Mouse (Mus musculus): Measurements from ENCODE around the gene Numa1. TPM values are rescaled to one million over a fixed set of nuclear protein-coding genes. Genes with fewer than 3 reads are reported as not detected.
"Not testable (repeated sequence)": the region's sequence is repeated elsewhere in the genome, so short reads cannot be mapped to it uniquely, and the experiment has no call there.

The Numa1 gene
- polyA plus RNA-seq, 1 experiment from 2014 or later: 67.8 TPM

DNA sequence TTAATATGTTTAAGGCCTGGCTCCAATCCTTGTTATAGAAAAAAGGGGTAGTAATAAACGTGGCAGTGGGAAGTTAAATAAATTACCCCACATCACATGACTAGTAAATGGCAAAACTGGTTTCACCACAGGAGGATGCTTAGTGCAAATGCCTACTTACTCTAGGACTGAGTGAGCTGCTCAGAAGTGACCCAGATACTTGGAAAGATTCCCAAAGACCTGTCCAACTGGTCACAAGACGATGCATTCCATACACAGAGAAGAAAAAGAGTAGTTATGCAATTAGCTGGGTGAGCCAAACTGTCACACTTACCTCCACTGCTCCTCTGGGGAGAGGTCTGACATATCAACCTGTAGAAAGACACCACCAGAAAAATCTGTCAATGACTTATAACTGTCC lies 108.4 kb downstream of the Numa1 start:
- Histone ChIP-seq H3K27ac (ENCODE audit: poor library complexity, severe bottlenecking) (no peak overlapping the region), H3K9me3 (replicated peaks) (no peaks in the 10 kb centered on the region), H3K4me1 (replicated peaks) (no peaks in the 10 kb centered on the region), H3K4me2 (no peak overlapping the region), H3K4me3 (no peak overlapping the region), H3K9ac (no peak overlapping the region), H3K27me3 (replicated peaks) (no peaks in the 10 kb centered on the region), H3K36me3 (peaks cover 50% of the 10 kb centered on the region)
- 85% methylated on average over 2 of the region's 2 CpGs for WGBS
- no peak for ATAC-seq (ENCODE audit: insufficient number of reproducible peaks, low FRiP score)

DNA sequence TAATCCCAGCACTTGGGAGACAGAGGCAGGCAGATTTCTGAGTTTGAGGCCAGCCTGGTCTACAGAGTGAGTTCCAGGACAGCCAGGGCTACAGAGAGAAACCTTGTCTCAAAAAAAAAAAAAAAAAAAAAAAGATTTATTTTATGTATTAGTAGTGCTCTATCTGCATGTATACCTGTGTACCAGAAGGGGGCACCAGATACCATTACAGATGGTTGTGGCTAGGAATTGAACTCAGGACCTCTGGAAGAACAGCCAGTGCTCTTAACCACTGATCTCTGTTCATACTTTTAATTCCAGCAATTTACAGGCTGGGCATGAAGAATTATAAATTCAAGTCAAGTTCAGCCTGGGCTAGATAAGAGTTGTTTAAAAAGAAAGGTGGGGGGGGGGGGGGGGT lies 114.6 kb downstream of the Numa1 start:
- H3K9ac ChIP-seq: not testable (repeated sequence)

DNA sequence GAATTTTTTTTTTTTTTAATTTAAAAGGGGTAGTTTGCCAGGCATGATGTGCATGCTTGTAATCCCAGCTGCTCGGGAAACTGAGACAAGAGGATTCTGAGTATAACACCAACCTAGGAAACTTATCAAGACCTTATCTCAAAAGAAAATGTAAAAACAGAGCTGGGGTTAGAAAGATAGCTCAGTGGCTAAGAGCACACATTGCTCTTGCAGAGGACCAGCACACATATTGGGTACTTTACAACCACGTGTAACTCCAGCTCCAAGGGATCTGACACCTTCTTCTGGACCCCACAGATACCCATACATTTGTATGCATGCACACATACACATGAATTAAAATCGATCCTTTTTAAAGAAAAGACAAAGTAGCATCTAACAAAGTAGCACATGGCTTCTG lies 127.4 kb downstream of the Numa1 start:
- no peak for ATAC-seq (ENCODE audit: insufficient number of reproducible peaks, low FRiP score)
- Histone ChIP-seq H3K27me3 (replicated peaks) (no peaks in the 10 kb centered on the region), H3K36me3 (peaks cover 18% of the 10 kb centered on the region), H3K4me3 (no peak overlapping the region), H3K9ac (0 out of 2 replicates have a peak overlapping the region, but pooled peaks have one; percentile 18), H3K9me3 (replicated peaks) (no peaks in the 10 kb centered on the region), H3K4me1 (replicated peaks) (peaks cover 24% of the 10 kb centered on the region), H3K27ac (ENCODE audit: poor library complexity, severe bottlenecking) (no peak overlapping the region), H3K4me2 (no peak overlapping the region)
- 64% methylated on average over 3 of the region's 3 CpGs for WGBS

More for the DNA sequence above, 114.6 kb downstream of the Numa1 start:
- H3K4me1 ChIP-seq (replicated peaks); H3K9me3 ChIP-seq (replicated peaks); H3K27me3 ChIP-seq (replicated peaks); H3K4me2 ChIP-seq; H3K4me3 ChIP-seq; ATAC-seq (ENCODE audit: insufficient number of reproducible peaks, low FRiP score); H3K27ac ChIP-seq (ENCODE audit: poor library complexity, severe bottlenecking): not testable (repeated sequence)
- H3K36me3 ChIP-seq: peaks cover 26% of the 10 kb centered on the region

- no peaks in the 10 kb centered on the region for H3K9me3 ChIP-seq (replicated peaks)
- H3K27ac ChIP-seq (ENCODE audit: poor library complexity, severe bottlenecking): no peak overlapping the region
- H3K36me3 ChIP-seq: peaks cover 17% of the 10 kb centered on the region
- 75% methylated on average over 1 of the region's 1 CpGs for WGBS
- H3K27me3 ChIP-seq (replicated peaks): no peaks in the 10 kb centered on the region
- no peak overlapping the region for H3K9ac ChIP-seq
- H3K4me2 ChIP-seq: no peak overlapping the region
- H3K4me1 ChIP-seq (replicated peaks): peaks cover 28% of the 10 kb centered on the region
- no peak overlapping the region for H3K4me3 ChIP-seq
- no peak for ATAC-seq (ENCODE audit: insufficient number of reproducible peaks, low FRiP score)
Observed at GRCm38 (mm10) chr7:102062203-102062602, 128.3 kb downstream of the Numa1 start.

DNA sequence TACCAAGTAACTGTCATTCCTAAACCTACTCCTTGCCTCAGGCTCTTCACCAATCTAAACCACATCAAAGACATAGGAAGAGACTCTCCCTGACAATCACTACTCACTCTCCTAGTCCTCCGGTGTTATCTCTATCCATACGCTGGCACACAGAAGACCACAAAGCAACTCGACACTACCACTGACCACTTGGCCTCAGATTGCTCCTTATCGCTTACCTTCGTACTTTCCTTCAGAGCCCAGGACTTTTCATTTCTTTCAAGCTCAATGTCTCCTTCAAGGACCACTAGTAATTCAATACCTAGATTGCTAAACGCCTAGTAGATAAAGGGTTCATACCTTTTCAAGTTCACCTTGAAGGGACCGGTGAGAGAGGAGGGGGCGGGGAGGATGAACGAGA lies 130.0 kb downstream of the Numa1 start:
- 0 out of 2 replicates have a peak overlapping the region, but pooled peaks have one; percentile 83 for H3K9ac ChIP-seq
- WGBS: 41% methylated on average over 9 of the region's 9 CpGs
- no peak for ATAC-seq (ENCODE audit: insufficient number of reproducible peaks, low FRiP score)

More for the DNA sequence above, 130.0 kb downstream of the Numa1 start:
- H3K27me3 ChIP-seq (replicated peaks): no peaks in the 10 kb centered on the region
- no peaks in the 10 kb centered on the region for H3K9me3 ChIP-seq (replicated peaks)
- H3K27ac ChIP-seq (ENCODE audit: poor library complexity, severe bottlenecking): no peak overlapping the region
- peak overlapping the region; percentile 83 for H3K4me2 ChIP-seq
- H3K4me1 ChIP-seq (replicated peaks): peaks cover 19% of the 10 kb centered on the region
- H3K4me3 ChIP-seq: peak overlapping the region; percentile 95
- H3K36me3 ChIP-seq: peaks cover 24% of the 10 kb centered on the region

Other genes starting within 250 kb of the Numa1 start
- gene Phox2a, start 115.8 kb upstream of the Numa1 start, polyA plus RNA-seq (2016; fragmentation: Nextera tagmentation; extraction: Ambion mirVana): 0.10 TPM in 1 of 2 replicates, not detected in the other
- gene Inppl1, start 95.9 kb upstream of the Numa1 start, polyA plus RNA-seq (2016; fragmentation: Nextera tagmentation; extraction: Ambion mirVana): 44.8 and 56.8 TPM in 2 replicates
- gene Folr2, start 76.9 kb upstream of the Numa1 start, polyA plus RNA-seq (2016; fragmentation: Nextera tagmentation; extraction: Ambion mirVana): not detected in 2 replicates
- gene Anapc15, start 70.4 kb upstream of the Numa1 start, polyA plus RNA-seq (2016; fragmentation: Nextera tagmentation; extraction: Ambion mirVana): 58.0 and 61.0 TPM in 2 replicates
- gene Folr1, start 63.3 kb upstream of the Numa1 start, polyA plus RNA-seq (2016; fragmentation: Nextera tagmentation; extraction: Ambion mirVana): 4.1 TPM in 2 replicates
- 128 and 131 TPM in 2 replicates for gene Lamtor1, start 28.2 kb upstream of the Numa1 start, polyA plus RNA-seq (2016; fragmentation: Nextera tagmentation; extraction: Ambion mirVana)
- 0.42 and 0.45 TPM in 2 replicates for gene Tomt, start 27.8 kb upstream of the Numa1 start, polyA plus RNA-seq (2016; fragmentation: Nextera tagmentation; extraction: Ambion mirVana)
- 4.2 and 5.0 TPM in 2 replicates for gene Lrrc51, start 216 bp upstream of the Numa1 start, polyA plus RNA-seq (2016; fragmentation: Nextera tagmentation; extraction: Ambion mirVana)
- gene Il18bp, start 84.6 kb downstream of the Numa1 start, polyA plus RNA-seq (2016; fragmentation: Nextera tagmentation; extraction: Ambion mirVana): 1.8 TPM in 2 replicates
- gene Rnf121, start 131.4 kb downstream of the Numa1 start, polyA plus RNA-seq (2016; fragmentation: Nextera tagmentation; extraction: Ambion mirVana): 19.9 and 21.3 TPM in 2 replicates
- gene Xndc1, start 131.4 kb downstream of the Numa1 start, polyA plus RNA-seq (2016; fragmentation: Nextera tagmentation; extraction: Ambion mirVana): 26.5 and 27.5 TPM in 2 replicates
- 0.90 and 1.5 TPM in 2 replicates for gene Xntrpc, start 131.6 kb downstream of the Numa1 start, polyA plus RNA-seq (2016; fragmentation: Nextera tagmentation; extraction: Ambion mirVana)
- 0.15 and 0.58 TPM in 2 replicates for gene Trpc2, start 149.0 kb downstream of the Numa1 start, polyA plus RNA-seq (2016; fragmentation: Nextera tagmentation; extraction: Ambion mirVana)
- gene Art1, start 167.6 kb downstream of the Numa1 start, polyA plus RNA-seq (2016; fragmentation: Nextera tagmentation; extraction: Ambion mirVana): 8.0 and 9.0 TPM in 2 replicates
- gene Art5, start 175.4 kb downstream of the Numa1 start, polyA plus RNA-seq (2016; fragmentation: Nextera tagmentation; extraction: Ambion mirVana): 1.4 and 2.3 TPM in 2 replicates
- gene Chrna10, start 182.7 kb downstream of the Numa1 start, polyA plus RNA-seq (2016; fragmentation: Nextera tagmentation; extraction: Ambion mirVana): not detected in 2 replicates